Mouse (Mus musculus): ENCODE results near the gene Cyba. TPM values are rescaled to one million over a fixed set of nuclear protein-coding genes. Genes with fewer than 3 reads are reported as not detected.

The Cyba gene
- polyA plus RNA-seq, 1 experiment, result 16.5 TPM

DNA sequence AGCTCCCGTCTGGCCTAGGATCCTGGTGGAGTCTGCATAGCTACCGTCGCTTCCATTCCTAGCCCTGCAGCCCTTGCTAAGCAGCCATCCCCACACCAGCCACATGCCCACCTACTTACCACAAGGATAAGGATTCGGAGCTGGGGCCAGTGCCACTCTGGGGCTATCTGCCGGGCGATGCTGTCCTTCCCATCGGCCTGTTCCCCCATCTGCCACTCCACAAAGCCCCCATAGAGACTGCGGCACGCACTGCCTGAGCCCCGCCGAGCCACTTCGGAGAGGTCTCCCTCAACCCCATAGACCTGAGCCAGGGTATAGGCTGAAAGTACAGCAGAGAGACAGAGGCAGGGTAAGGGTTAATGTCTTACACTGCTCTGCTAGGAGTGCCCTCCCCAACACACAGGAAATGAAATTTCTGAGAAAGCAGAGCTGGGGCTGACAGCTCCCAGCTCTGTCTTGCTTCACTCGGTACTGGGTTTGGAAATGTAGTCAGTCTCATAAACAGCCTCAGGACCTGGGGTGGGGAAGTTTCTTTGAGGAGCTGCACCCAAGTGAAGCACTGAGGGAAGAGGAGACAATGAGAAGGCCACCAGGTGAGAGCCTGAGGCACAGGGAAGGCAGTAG, 5.1 kb upstream of the Cyba start:
- no peak overlapping the region for H3K4me3 ChIP-seq (ENCODE audit: insufficient read depth, low read depth, low read length)
- no peak overlapping the region for H3K27ac ChIP-seq (replicated peaks; ENCODE audit: low read depth, low read length)
- peaks cover 4% of the 10 kb centered on the region; the same call in 1 of the 2 replicates for H3K4me1 ChIP-seq (ENCODE audit: control insufficient read depth, insufficient read depth, insufficient read length, low read length)

DNA sequence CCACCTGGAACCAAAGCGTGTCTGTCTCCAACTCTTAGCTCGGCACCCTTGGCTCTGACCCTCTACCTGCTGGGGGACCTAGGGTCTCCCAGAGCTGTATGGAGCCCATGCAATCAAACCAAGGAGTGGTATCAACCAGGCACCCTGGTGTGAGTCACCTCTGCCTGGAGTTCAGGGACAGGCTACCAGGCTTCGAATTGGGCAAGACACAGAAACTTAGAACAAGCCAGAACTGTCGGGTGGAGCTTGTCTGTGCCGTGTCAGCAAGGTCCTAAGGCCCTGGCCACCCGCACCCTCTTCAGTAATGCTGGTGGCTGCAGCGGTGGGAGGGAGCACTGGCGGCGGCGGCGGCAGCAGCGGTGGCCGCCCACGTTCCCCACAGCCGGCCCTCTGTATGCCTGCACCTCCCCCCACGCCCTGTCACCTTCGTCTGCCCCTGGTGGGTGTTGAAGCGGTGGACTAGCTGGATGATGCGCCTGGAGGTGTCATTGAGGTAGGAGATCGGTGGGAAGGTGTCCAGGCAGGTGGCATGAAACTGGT, 3.9 kb upstream of the Cyba start:
- H3K4me3 ChIP-seq (ENCODE audit: insufficient read depth, low read depth, low read length), result no peak overlapping the region
- peaks cover 4% of the 10 kb centered on the region; the same call in 1 of the 2 replicates for H3K4me1 ChIP-seq (ENCODE audit: control insufficient read depth, insufficient read depth, insufficient read length, low read length)
- no peak overlapping the region for H3K27ac ChIP-seq (replicated peaks; ENCODE audit: low read depth, low read length)

DNA sequence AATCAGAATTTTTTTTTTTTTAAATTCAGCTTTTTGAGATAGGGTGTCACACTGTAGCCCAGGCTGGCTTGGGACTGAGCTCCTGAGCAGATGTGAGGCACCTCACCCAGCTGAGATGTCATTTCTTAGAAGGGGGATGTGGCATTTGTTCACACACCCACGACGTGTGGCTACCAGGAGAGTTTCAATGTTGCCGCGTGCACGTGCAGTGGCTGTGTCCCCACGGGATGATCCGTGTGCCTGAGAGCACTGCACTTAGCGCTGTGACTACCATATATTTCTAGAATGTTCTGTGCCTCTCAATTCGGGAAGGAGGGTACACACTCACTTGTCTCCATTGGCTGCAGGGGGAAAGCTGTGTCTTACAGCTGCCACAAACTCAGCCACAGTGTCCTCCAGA, 3.4 kb upstream of the Cyba start:
- no peak overlapping the region for H3K27ac ChIP-seq (replicated peaks; ENCODE audit: low read depth, low read length)
- H3K4me1 ChIP-seq (ENCODE audit: control insufficient read depth, insufficient read depth, insufficient read length, low read length), result peaks cover 6% of the 10 kb centered on the region
- H3K4me3 ChIP-seq (ENCODE audit: insufficient read depth, low read depth, low read length), result no peak overlapping the region

DNA sequence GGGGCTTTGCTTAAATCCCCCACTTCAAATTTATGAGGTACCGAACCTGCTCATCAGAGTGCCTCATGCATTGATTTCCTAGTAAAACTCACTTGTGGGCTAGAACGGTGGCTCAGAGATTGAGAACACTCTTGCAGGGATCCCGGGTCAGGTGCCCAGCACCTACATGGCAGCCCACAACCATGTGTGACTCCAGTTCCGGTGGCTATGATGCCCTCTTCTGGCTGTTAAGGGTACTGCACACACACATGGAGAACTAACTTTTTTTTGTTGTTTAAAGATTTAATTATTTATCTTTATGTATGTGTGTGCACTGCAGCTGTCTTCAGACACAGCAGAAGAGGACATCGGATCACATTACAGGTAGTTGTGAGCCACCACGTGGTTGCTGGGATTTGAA, 2.6 kb upstream of the Cyba start:
- Histone ChIP-seq H3K27ac (replicated peaks; ENCODE audit: low read depth, low read length) (no peak overlapping the region), H3K4me3 (ENCODE audit: insufficient read depth, low read depth, low read length) (no peak overlapping the region)

DNA sequence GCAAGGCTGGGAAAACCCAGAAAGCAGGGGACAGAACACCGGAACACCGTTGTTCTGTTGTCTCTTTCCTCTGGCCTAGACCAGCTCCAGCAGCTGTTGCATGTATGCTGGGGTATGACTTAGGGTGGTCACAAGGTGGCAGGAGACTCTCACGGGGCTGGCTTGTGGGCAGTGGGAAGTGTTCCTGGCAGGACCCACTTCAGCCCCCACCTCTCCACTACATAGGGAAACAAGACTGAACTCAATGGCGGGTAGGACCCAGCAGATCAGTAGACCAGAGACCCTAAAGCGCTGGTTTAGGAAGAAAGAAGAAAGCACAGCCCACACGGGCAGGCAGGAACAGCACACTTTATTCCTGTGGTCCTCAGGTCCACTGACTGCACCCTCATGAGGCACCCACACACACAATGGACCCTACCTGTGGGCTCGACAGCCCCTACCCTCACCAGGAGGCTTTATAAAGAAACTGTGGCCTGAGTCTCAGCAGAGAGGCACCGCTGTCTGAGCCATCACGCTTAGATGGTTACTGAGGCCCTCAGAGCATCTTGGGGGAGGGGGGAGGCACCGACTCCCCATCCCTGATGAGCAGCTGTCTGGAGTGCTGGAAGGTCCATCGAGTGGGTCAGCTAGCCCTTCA, 657 bp upstream of the Cyba start:
- Histone ChIP-seq H3K4me3 (ENCODE audit: insufficient read depth, low read depth, low read length) (peak overlapping the region; percentile 78), H3K4me1 (ENCODE audit: control insufficient read depth, insufficient read depth, insufficient read length, low read length) (peaks cover 7% of the 10 kb centered on the region), H3K27ac (replicated peaks; ENCODE audit: low read depth, low read length) (peak overlapping the region; percentile 74)

More for the DNA sequence above, 2.6 kb upstream of the Cyba start:
- H3K4me1 ChIP-seq (ENCODE audit: control insufficient read depth, insufficient read depth, insufficient read length, low read length), result peaks cover 7% of the 10 kb centered on the region

DNA sequence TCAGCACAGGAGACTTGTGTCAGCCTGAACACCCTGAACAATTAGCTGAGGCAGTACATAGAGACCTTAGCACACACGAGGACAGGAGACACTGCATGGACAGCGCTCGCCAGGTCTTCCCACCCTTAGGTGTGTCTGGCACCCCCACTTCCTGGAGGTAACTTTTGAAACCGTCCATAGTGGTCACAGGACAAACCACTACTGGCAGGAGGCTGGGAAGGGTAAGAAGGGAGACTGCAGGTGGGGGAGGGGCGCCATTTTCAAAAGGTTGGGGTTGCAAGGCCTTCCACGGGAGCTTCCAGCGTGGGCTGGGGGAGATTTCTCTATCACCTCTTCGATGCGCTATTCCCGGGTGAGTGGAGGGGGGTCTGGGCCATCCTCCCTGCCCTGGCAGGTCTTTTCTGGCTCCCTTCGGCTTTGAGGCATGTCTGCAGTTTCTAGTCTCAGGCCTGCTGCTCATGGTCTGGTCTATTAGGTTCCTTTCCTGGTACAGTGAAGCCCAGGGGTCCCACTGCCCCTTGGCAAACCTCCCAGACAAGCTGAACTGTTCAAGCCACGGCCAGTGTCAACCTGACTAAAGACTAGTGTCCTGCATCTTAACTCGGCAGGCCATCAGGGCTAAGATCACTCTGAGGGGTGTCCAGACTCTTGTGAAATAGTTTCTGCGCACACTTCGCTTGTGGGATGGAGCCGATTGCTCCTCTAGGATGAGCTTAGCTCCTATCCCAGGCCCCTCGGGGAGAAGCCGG, 862 bp downstream of the Cyba start:
- Histone ChIP-seq H3K4me3 (ENCODE audit: insufficient read depth, low read depth, low read length) (peak overlapping the region; percentile 78), H3K4me1 (ENCODE audit: control insufficient read depth, insufficient read depth, insufficient read length, low read length) (peaks cover 7% of the 10 kb centered on the region), H3K27ac (replicated peaks; ENCODE audit: low read depth, low read length) (peak overlapping the region; percentile 74)

DNA sequence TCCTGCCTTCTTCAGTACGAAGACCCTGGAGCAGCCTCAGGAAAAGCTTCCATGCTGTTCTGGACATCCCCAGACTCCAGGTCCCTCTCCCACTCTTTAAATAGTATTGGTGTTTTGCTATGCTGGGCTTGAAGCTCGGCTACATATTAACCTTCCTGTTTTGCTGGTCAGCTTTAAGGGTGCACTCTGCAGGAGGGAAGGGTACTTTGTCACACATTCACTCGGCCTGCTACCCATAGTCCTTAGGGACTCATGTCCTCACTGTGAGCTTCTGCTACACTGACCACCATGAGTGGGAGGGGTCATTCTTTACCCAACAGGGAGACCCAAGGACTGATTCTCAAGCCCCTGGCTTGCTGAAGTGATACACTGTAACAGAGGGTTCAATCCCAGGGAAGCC, 2.1 kb downstream of the Cyba start:
- Histone ChIP-seq H3K27ac (replicated peaks; ENCODE audit: low read depth, low read length) (peak overlapping the region; percentile 34), H3K4me3 (ENCODE audit: insufficient read depth, low read depth, low read length) (no peak overlapping the region), H3K4me1 (ENCODE audit: control insufficient read depth, insufficient read depth, insufficient read length, low read length) (peaks cover 7% of the 10 kb centered on the region)

DNA sequence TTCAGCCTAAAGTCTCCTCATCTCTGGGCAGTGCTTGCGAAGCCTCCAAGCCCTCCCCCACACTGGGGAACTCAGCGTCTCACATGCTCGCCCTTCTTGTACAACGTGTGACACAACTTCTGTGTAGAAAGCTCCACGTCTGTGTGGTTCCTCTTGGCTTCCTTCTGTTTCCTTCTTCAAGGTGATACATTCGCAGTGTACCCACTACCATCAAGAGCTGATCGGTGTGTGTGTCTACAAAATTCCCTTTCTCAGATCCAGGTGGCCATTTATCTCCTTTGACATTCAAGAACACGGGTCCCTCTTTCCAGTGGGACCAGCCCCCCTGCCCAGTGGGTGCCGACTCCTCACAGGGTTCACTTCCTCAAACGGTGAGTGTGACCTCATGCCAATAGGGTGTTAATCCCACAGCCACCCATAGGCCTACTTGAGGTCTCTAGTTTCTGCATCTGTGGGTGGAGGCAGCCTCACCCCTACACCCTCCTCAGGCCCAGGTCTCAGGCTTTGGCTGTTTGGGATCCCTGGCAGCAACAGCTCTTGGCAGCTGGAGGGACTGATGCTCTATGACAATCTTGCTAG, 2.6 kb downstream of the Cyba start:
- Histone ChIP-seq H3K4me1 (ENCODE audit: control insufficient read depth, insufficient read depth, insufficient read length, low read length) (peaks cover 7% of the 10 kb centered on the region), H3K27ac (replicated peaks; ENCODE audit: low read depth, low read length) (peak overlapping the region; percentile 77), H3K4me3 (ENCODE audit: insufficient read depth, low read depth, low read length) (no peak overlapping the region)

DNA sequence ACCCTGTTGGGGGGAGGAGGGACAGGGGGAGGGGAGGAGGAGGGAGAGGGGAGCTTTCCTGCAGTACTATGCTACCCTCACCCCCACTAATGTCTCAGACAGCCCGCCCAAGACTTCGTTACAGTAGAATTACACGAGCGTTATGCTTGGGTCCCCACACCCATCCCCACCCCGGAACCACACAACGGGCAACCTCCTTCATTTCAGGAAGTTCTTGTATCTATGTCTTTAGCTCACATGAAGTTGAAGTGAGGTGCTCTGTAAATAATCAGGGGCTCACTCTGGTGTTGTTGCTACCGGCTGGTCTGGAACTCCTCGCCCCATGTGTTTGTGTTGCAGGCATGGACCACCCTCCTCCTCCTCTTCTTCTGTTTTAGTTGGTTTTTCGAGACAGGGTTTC, 4.6 kb downstream of the Cyba start:
- peaks cover 5% of the 10 kb centered on the region for H3K4me1 ChIP-seq (ENCODE audit: control insufficient read depth, insufficient read depth, insufficient read length, low read length)
- H3K4me3 ChIP-seq (ENCODE audit: insufficient read depth, low read depth, low read length), result no peak overlapping the region
- no peak overlapping the region for H3K27ac ChIP-seq (replicated peaks; ENCODE audit: low read depth, low read length)

DNA sequence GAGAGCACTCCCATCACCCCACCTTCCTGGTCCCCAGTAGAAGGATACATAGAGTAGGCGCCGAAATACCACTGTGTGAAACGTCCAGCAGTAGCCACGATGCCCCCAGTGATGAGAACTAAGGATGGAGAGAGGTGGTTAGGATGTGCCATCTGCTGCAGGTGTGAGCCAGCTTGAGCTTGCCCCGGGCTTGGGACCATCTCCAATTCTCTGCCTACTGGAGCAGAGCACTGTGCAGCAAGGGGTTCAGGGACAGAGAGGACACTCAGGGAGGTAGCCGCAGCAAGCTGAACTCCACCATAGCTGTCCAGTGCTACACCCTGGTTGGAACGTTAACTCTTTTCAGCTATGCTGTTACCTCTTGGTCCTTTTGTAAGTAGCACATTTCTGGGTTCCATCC, 5.1 kb downstream of the Cyba start:
- H3K4me3 ChIP-seq (ENCODE audit: insufficient read depth, low read depth, low read length), result no peak overlapping the region
- no peak overlapping the region for H3K27ac ChIP-seq (replicated peaks; ENCODE audit: low read depth, low read length)
- H3K4me1 ChIP-seq (ENCODE audit: control insufficient read depth, insufficient read depth, insufficient read length, low read length), result peaks cover 3% of the 10 kb centered on the region; the same call in 1 of the 2 replicates

DNA sequence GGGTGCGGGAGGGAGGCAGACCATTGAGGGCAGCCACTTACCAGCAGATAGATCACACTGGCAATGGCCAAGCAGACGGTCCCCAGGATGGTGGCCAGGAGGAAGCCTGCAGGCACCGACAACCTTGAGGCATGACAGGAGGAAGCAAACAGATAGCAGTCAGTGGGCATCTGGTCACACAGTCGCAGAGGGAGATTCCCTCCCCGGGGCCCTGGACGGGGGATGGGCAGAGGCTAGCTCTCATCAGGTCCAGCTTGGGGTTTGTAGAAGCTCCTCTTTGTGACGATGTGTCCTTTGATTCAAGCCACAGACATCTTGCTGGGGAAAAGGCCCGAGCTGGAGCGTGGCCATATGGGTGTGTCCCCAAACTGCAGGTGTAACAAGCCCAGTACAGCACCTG, 6.6 kb downstream of the Cyba start:
- H3K4me3 ChIP-seq (ENCODE audit: insufficient read depth, low read depth, low read length), result no peak overlapping the region
- H3K4me1 ChIP-seq (ENCODE audit: control insufficient read depth, insufficient read depth, insufficient read length, low read length), result peaks cover under 1% of the 10 kb centered on the region; the same call in 1 of the 2 replicates
- H3K27ac ChIP-seq (replicated peaks; ENCODE audit: low read depth, low read length), result no peak overlapping the region

DNA sequence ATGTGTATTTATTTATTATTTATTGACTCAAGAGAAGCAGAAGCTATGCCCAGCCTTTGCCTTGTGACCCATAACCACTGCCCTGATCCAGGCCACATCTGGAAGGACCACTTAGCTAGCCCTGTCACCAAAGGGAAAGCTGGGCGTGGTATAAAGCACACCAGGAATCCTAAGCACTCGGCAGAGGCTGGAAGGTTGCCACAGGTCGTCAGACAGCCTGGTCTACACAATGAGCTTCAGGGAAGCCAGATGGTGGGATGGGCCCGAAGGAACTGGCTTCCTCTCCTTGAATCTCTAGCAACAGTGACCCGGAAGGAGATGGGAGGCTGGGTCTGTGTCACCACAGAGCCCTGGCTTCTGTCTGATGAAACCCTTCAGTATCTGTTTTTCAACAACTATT, 9.1 kb downstream of the Cyba start:
- Histone ChIP-seq H3K4me3 (ENCODE audit: insufficient read depth, low read depth, low read length) (no peak overlapping the region), H3K27ac (replicated peaks; ENCODE audit: low read depth, low read length) (no peak overlapping the region), H3K4me1 (ENCODE audit: control insufficient read depth, insufficient read depth, insufficient read length, low read length) (no peaks in the 10 kb centered on the region)

DNA sequence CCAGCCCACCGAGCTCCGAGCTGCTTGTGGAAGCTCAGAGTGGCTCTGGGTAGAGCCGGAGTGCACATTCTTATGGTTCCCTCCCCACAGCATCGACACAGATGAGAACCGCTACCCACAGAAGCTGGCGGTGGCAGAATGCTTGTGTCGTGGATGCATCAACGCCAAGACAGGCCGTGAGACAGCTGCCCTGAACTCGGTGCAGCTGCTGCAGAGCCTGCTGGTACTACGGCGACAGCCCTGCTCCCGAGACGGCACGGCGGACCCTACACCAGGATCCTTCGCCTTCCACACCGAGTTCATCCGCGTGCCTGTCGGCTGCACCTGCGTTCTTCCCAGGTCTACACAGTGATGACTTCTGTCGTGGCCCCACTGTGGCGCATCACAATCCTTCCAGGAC, 9.5 kb downstream of the Cyba start:
- Histone ChIP-seq H3K4me1 (ENCODE audit: control insufficient read depth, insufficient read depth, insufficient read length, low read length) (no peaks in the 10 kb centered on the region), H3K27ac (replicated peaks; ENCODE audit: low read depth, low read length) (no peak overlapping the region), H3K4me3 (ENCODE audit: insufficient read depth, low read depth, low read length) (no peak overlapping the region)

DNA sequence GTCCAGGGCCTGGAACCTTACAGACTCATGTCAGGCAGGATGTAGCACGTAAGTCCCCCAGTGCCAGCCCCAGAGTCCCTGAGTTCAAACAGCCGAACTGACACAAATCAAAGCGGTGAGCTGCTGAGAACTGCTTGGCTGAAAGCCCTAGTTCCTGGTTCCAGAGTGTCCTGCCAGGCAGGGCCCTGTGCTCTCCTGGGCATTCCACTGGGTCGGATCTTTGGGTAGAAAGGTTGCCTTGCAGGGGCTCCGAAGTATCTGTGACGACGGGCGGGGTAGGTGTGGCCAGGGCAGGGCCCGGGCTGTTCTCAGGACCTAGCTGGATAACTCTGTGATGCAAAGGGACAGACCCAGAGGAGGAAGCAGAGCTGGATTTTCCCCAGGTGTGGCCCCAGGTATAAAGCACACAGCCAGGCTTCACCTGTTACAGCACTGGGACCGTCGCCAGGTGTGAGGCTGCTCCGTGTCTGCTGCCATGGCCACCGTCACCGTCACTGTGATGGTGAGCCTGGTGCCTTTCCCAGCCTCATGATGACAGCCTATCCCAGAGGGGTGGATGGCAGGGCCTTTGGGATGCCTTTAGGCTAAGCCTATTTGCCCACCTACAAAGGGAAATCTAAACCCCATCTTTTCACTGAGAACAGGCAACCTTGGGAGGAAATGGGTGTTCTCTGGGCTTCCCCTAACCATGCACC, 11.2 kb downstream of the Cyba start, which contains the start of gene Il17c:
Gene Il17c, plus strand, starts transcription at position 645 of the 695 bp plus-strand sequence.
- Histone ChIP-seq H3K4me1 (ENCODE audit: control insufficient read depth, insufficient read depth, insufficient read length, low read length) (no peaks in the 10 kb centered on the region), H3K27ac (replicated peaks; ENCODE audit: low read depth, low read length) (no peak within 1 kb of the TSS), H3K4me3 (ENCODE audit: insufficient read depth, low read depth, low read length) (no peak within 1 kb of the TSS)

Measured in brown adipose tissue, adult 24 weeks (tissue).